Mouse (Mus musculus) cerebellum, adult 2 months (tissue): ENCODE measurements around the gene Sdk1. TPM values are rescaled to one million over a fixed set of nuclear protein-coding genes. Genes with fewer than 3 reads are reported as not detected.
A peak's percentile ranks its signal among the peaks of the same experiment; 100 is the strongest.

ENCODE experiments used
- DNase-seq, 2 experiments: peaks; one replicate each; pipeline ENCODE4 v3.0.0; 2021
- H3K27ac ChIP-seq: fragments of 200-500 bp; 2 replicates; pipeline ENCODE4 v1.5.1; 2012; ENCODE audit warnings: low read length, control low read depth, inconsistent platforms; ENCODE audit not compliant: insufficient read depth
- H3K27me3 ChIP-seq: fragments of 200-500 bp; 2 replicates; pipeline ENCODE4 v1.6.1; 2012; ENCODE audit warnings: inconsistent platforms, mild to moderate bottlenecking, low read length, moderate library complexity; ENCODE audit not compliant: control insufficient read depth, insufficient read depth
- H3K4me1 ChIP-seq: fragments of 200-500 bp; 2 replicates; pipeline ENCODE4 v1.6.1; 2011; ENCODE audit warnings: low read length; ENCODE audit not compliant: control insufficient read depth, insufficient read depth
- H3K4me3 ChIP-seq: fragments of 200-500 bp; replicated peaks from 2 replicates; pipeline ENCODE3; 2011; ENCODE audit warnings: mild to moderate bottlenecking, low read depth, low read length, control low read depth; ENCODE audit not compliant: insufficient read depth
- CTCF ChIP-seq: fragments of 200-500 bp; IDR thresholded peaks from 2 replicates; pipeline ENCODE4 v1.5.1; 2011; ENCODE audit warnings: low read depth, mild to moderate bottlenecking, control low read depth, low read length, moderate library complexity, borderline replicate concordance; ENCODE audit not compliant: insufficient read depth
- POLR2A ChIP-seq: fragments of 200-500 bp; IDR thresholded peaks from 2 replicates; pipeline ENCODE4 v1.6.1; 2011; ENCODE audit warnings: low read length, control low read depth, borderline replicate concordance; ENCODE audit not compliant: insufficient read depth
- WGBS: fragments of 180-500 bp; shearing (Covaris S2); methylation state at CpG from one replicate; pipeline ENCODE4 v1.1.7; 2018; 5-methylcytosine and 5-hydroxymethylcytosine counted together
- polyA plus RNA-seq: library from polyadenylated mRNA; depleted of rRNA; stranded (reverse); fragments of >200 nt; gene quantifications from 2 replicates; pipeline ENCODE4 v1.2.3, GENCODE M21; 2012

The Sdk1 gene
- polyA plus RNA-seq, 1 experiment: 1.5 TPM

- Histone ChIP-seq H3K4me1 (peaks cover 3% of the 10 kb centered on the region), H3K27ac (no peak overlapping the region), H3K27me3 (peaks cover 4% of the 10 kb centered on the region; the same call in 1 of the 2 replicates), H3K4me3 (no peak overlapping the region)
- WGBS: 3% methylated on average over 10 of the region's 10 CpGs
- TF ChIP-seq POLR2A (no peak), CTCF (no peak)
- peak in 1 of 2 experiments; percentile 6 for DNase-seq
These were observed 849 bp upstream of the Sdk1 start for GRCm38 (mm10) chr5:141240441-141240840.

- H3K27ac ChIP-seq: no peak overlapping the region
- peak in 1 of 2 experiments; percentile 16 for DNase-seq
- WGBS: under 1% methylated on average over 69 of the region's 82 CpGs
These were observed 475 bp downstream of the Sdk1 start for GRCm38 (mm10) chr5:141241645-141242284.

GRCm38 (mm10) chr5:141243253-141243965 is 2.1 kb downstream of the Sdk1 start:
- WGBS: 5% methylated on average over 33 of the region's 33 CpGs
- peak in 1 of 2 experiments; percentile 12 for DNase-seq

More at GRCm38 (mm10) chr5:141241645-141242284, 475 bp downstream of the Sdk1 start:
- Histone ChIP-seq H3K27me3 (peaks cover 4% of the 10 kb centered on the region; the same call in 1 of the 2 replicates), H3K4me1 (peaks cover 3% of the 10 kb centered on the region), H3K4me3 (peak overlapping the region; percentile 64)
- TF ChIP-seq POLR2A (no peak), CTCF (no peak)

GRCm38 (mm10) chr5:141264253-141264652 is 23.0 kb downstream of the Sdk1 start:
- 65% methylated on average over 1 of the region's 1 CpGs for WGBS
- no peaks in the 10 kb centered on the region for H3K27me3 ChIP-seq
- no peak overlapping the region for H3K4me3 ChIP-seq
- TF ChIP-seq CTCF (no peak), POLR2A (no peak)
- DNase-seq: no peak
- H3K27ac ChIP-seq: no peak overlapping the region
- no peaks in the 10 kb centered on the region for H3K4me1 ChIP-seq

More at GRCm38 (mm10) chr5:141243253-141243965, 2.1 kb downstream of the Sdk1 start:
- Histone ChIP-seq H3K4me1 (peaks cover 3% of the 10 kb centered on the region), H3K27me3 (peaks cover 4% of the 10 kb centered on the region; the same call in 1 of the 2 replicates), H3K27ac (no peak overlapping the region), H3K4me3 (peak overlapping the region; percentile 50)
- TF ChIP-seq POLR2A (no peak), CTCF (no peak)

- no peak overlapping the region for H3K27ac ChIP-seq
- H3K27me3 ChIP-seq: no peaks in the 10 kb centered on the region
- no peak for DNase-seq
- 91% methylated on average over 6 of the region's 6 CpGs for WGBS
- no peaks in the 10 kb centered on the region for H3K4me1 ChIP-seq
- H3K4me3 ChIP-seq: no peak overlapping the region
- no peak for TF ChIP-seq POLR2A
- no peak for TF ChIP-seq CTCF
These were observed 35.8 kb downstream of the Sdk1 start for GRCm38 (mm10) chr5:141277112-141277511.

GRCm38 (mm10) chr5:141281751-141282150 is 40.5 kb downstream of the Sdk1 start:
- Histone ChIP-seq H3K4me1 (no peaks in the 10 kb centered on the region), H3K27ac (no peak overlapping the region), H3K27me3 (no peaks in the 10 kb centered on the region), H3K4me3 (no peak overlapping the region)
- WGBS: 82% methylated on average over 2 of the region's 2 CpGs
- no peak for TF ChIP-seq POLR2A
- no peak for TF ChIP-seq CTCF
- no peak for DNase-seq

- Histone ChIP-seq H3K27me3 (no peaks in the 10 kb centered on the region), H3K4me3 (no peak overlapping the region), H3K27ac (no peak overlapping the region), H3K4me1 (no peaks in the 10 kb centered on the region)
- TF ChIP-seq CTCF: no peak
- TF ChIP-seq POLR2A: no peak
- no peak for DNase-seq
These were observed 48.3 kb downstream of the Sdk1 start for GRCm38 (mm10) chr5:141289611-141290010.

- no peaks in the 10 kb centered on the region; the same call in 1 of the 2 replicates for H3K27me3 ChIP-seq
- no peak for DNase-seq
- H3K4me3 ChIP-seq: no peak overlapping the region
- TF ChIP-seq CTCF: no peak
- TF ChIP-seq POLR2A: no peak
- 76% methylated on average over 7 of the region's 7 CpGs for WGBS
- H3K4me1 ChIP-seq: no peaks in the 10 kb centered on the region
- no peak overlapping the region for H3K27ac ChIP-seq
These were observed 54.0 kb downstream of the Sdk1 start for GRCm38 (mm10) chr5:141295240-141295639.
